ENCODE assay signal across 13 mouse cellular contexts in the genomic region with DNA sequence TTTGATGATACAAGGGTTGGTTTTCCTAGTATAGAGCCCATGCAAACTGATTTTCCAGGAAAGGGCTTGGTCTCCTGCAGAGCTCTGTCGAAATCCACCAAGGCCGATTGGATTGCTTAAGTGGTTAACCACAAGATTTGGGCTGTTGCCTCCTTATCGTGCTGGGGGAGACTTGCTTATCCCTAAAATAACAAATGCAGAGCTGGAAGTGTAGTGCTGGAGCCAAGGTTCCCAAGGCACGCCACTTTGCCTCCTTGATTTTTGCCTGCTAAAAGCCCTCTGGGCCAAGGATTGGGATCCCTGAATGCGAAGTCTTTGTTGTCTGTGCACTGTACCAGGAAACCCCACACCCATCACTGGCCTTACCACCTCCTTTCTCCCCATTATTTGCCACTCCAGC. TPM values are rescaled to one million over a fixed set of nuclear protein-coding genes. Genes with fewer than 3 reads are reported as not detected.
A peak's percentile ranks its signal among the peaks of the same experiment; 100 is the strongest.
DNase-seq lines count a peak whose midpoint lies in the region; ATAC-seq and TF ChIP-seq lines count a peak whose summit lies in the region.
"Had no signal": no experiment of that assay in that cellular context is flagged by ENCODE, and none has a peak within 500 bp of the region (broad histone marks: within the 10 kb centered on the region; RNA-seq: fewer than 3 reads in every experiment).

No protein-coding gene starts in this region.

- no peak overlapping the region for H3K4me2 ChIP-seq in forebrain, embryonic 14.5 days (ENCODE audit: low read length)
- H3K4me2 ChIP-seq: intestine, embryonic 15.5 days; lung, embryonic 14.5 days; neural tube, embryonic 12.5 days had no signal

- no peak for ATAC-seq in forebrain, embryonic 14.5 days
- ATAC-seq: intestine, embryonic 15.5 days had no signal

- no peak overlapping the region for H3K9ac ChIP-seq in heart, adult 2 months (ENCODE audit: low read depth, low read length)
- H3K9ac ChIP-seq in forebrain, embryonic 14.5 days (ENCODE audit: low read length): no peak overlapping the region
- H3K9ac ChIP-seq: intestine, embryonic 15.5 days; lung, embryonic 14.5 days; neural tube, embryonic 12.5 days had no signal

- TF ChIP-seq EP300 in heart, adult 2 months (IDR thresholded peaks at IDR 0.05; ENCODE audit: insufficient read depth, low read depth, low read length): no peak

- H3K36me3 ChIP-seq in heart, adult 2 months (ENCODE audit: control insufficient read depth, insufficient read depth, low read length): no peaks in the 10 kb centered on the region
- H3K36me3 ChIP-seq in forebrain, embryonic 14.5 days (ENCODE audit: control insufficient read depth, insufficient read depth, low read length): no peaks in the 10 kb centered on the region
- H3K36me3 ChIP-seq: intestine, embryonic 15.5 days; neural tube, embryonic 12.5 days had no signal

- TF ChIP-seq POLR2A in heart, adult 2 months (IDR thresholded peaks at IDR 0.05; ENCODE audit: insufficient read depth, low read depth, low read length): no peak
- no peak for TF ChIP-seq POLR2A in cerebellum, adult 2 months (IDR thresholded peaks at IDR 0.05; ENCODE audit: borderline replicate concordance, insufficient read depth, low read length)

- 27% methylated on average over 5 of the region's 5 CpGs for WGBS in heart, adult 2 months
- 73% methylated on average over 5 of the region's 5 CpGs for WGBS in cerebellum, adult 2 months
- whole genome bisulfite sequencing in forebrain, embryonic 14.5 days: 76% methylated on average over 5 of the region's 5 CpGs

- no peaks in the 10 kb centered on the region for H3K9me3 ChIP-seq in forebrain, embryonic 14.5 days (replicated peaks; ENCODE audit: control insufficient read depth, low read length)
- H3K9me3 ChIP-seq: intestine, embryonic 15.5 days; neural tube, embryonic 12.5 days had no signal

- H3K4me1 ChIP-seq in heart, adult 2 months (ENCODE audit: control insufficient read depth, insufficient read depth, low read length): peaks cover 4% of the 10 kb centered on the region
- H3K4me1 ChIP-seq in cerebellum, adult 2 months (ENCODE audit: control insufficient read depth, insufficient read depth, low read length): peaks cover 6% of the 10 kb centered on the region; the same call in 1 of the 2 replicates
- peaks cover 15% of the 10 kb centered on the region for H3K4me1 ChIP-seq in forebrain, embryonic 14.5 days (ENCODE audit: control insufficient read depth, insufficient read depth, low read length)

- no peak for TF ChIP-seq CTCF in heart, adult 2 months (IDR thresholded peaks at IDR 0.05)
- TF ChIP-seq CTCF in cerebellum, adult 2 months (IDR thresholded peaks at IDR 0.05; ENCODE audit: borderline replicate concordance, insufficient read depth, low read depth, low read length): no peak

- peak; percentile 16 for DNase-seq in 416B (ENCODE audit: low read depth)
- peak; percentile 90 for DNase-seq in adrenal gland, adult 2 months
- DNase-seq in heart, adult 2 months: peak; percentile 51 to 72
- DNase-seq in lung, adult 18-20 months: peak; percentile 74 to 83
- no peak for DNase-seq in right cerebral cortex, postnatal 4 days
- no peak for DNase-seq in cerebellum, adult 2 months
- DNase-seq in cerebellum, adult 9-10 months: no peak
- no peak for DNase-seq in forebrain, embryonic 14.5 days (ENCODE audit: low spot score)
- DNase-seq: embryo, embryonic 11 days; layer of hippocampus, postnatal 36 days; lung, embryonic 14.5 days had no signal

- H3K27ac ChIP-seq in heart, adult 2 months: no peak overlapping the region
- H3K27ac ChIP-seq in cerebellum, adult 2 months (ENCODE audit: insufficient read depth, low read length): no peak overlapping the region
- H3K27ac ChIP-seq in forebrain, embryonic 14.5 days (ENCODE audit: low read depth, low read length): no peak overlapping the region
- H3K27ac ChIP-seq: intestine, embryonic 15.5 days; neural tube, embryonic 12.5 days had no signal

- no peaks in the 10 kb centered on the region for H3K27me3 ChIP-seq in heart, adult 2 months (ENCODE audit: control insufficient read depth, insufficient read depth, low read length)
- no peaks in the 10 kb centered on the region for H3K27me3 ChIP-seq in cerebellum, adult 2 months (ENCODE audit: control insufficient read depth, insufficient read depth, low read length)
- no peaks in the 10 kb centered on the region for H3K27me3 ChIP-seq in forebrain, embryonic 14.5 days (replicated peaks; ENCODE audit: control insufficient read depth, insufficient read depth, low read length)
- H3K27me3 ChIP-seq: intestine, embryonic 15.5 days; neural tube, embryonic 12.5 days had no signal

- intact Hi-C loops in heart, adult 2 months (cut with DNase I): no loop called here

- H3K79me2 ChIP-seq in heart, adult 2 months (replicated peaks; ENCODE audit: control insufficient read depth, insufficient read depth, low read length): no peaks in the 10 kb centered on the region

- no peak overlapping the region for H3K4me3 ChIP-seq in heart, adult 2 months
- no peak overlapping the region for H3K4me3 ChIP-seq in cerebellum, adult 2 months (replicated peaks; ENCODE audit: insufficient read depth, low read depth, low read length)
- H3K4me3 ChIP-seq in forebrain, embryonic 14.5 days (ENCODE audit: low read depth, low read length): no peak overlapping the region
- H3K4me3 ChIP-seq: intestine, embryonic 15.5 days; neural tube, embryonic 12.5 days had no signal

RNA-seq across cellular contexts. Expression of a gene that starts 52.8 kb away (rescaled TPM):
- total RNA-seq in adrenal gland, adult 2 months (2021): 10 to 100 TPM in 1 of 2 experiments, 1 to 10 TPM in 1; 7.9 to 13.2 TPM
- 8.8 TPM in 2 replicates for polyA plus RNA-seq in adrenal gland, adult 2 months (2012; rRNA removed)
- total RNA-seq in heart, adult 2 months (2021): under 1 TPM; 0.25 to 0.31 TPM
- 0.18 and 0.44 TPM in 2 replicates for polyA plus RNA-seq in heart, adult 2 months (2012; rRNA removed)
- polyA plus RNA-seq in cerebellum, adult 2 months (2012; rRNA removed): 128 and 146 TPM in 2 replicates
- 39.0 and 43.4 TPM in 2 replicates for polyA plus RNA-seq in forebrain, embryonic 14.5 days (2014; fragmentation: Nextera tagmentation; extraction: Ambion mirVana)

Comparison
In these comparisons a context has a peak if more than half of its experiments do, and no peak if none do; other contexts are left out.
1. DNase-seq: peak in 416B (single experiment), adrenal gland, adult 2 months (single experiment), heart, adult 2 months (2 of 2) and lung, adult 18-20 months (2 of 2); none in right cerebral cortex, postnatal 4 days (single experiment), cerebellum, adult 2 months (0 of 2), cerebellum, adult 9-10 months (single experiment) and forebrain, embryonic 14.5 days (single experiment).